Mouse (Mus musculus): ENCODE measurements around the gene Ddt. TPM values are rescaled to one million over a fixed set of nuclear protein-coding genes. Genes with fewer than 3 reads are reported as not detected.

The Ddt gene
- 4.5 TPM for polyA plus RNA-seq (2014; fragmentation: Illumina TruSeq; extraction: RNeasy Lipid Tissue Mini Kit (QIAGEN cat#74804); ENCODE audit: low read depth, low replicate concordance)

GRCm38 (mm10) chr10:75772795-75773664 is at the start of gene Ddt:
Gene Ddt, minus strand, starts transcription at chr10:75773414.

GRCm38 (mm10) chr10:75822443-75822842 is 49.2 kb upstream of the Ddt start, which contains the start of gene Gstt4:
Gene Gstt4, minus strand, starts transcription at chr10:75822543.

GRCm38 (mm10) chr10:75798176-75798696 is 25.0 kb upstream of the Ddt start, which contains the start of gene Gstt1:
Gene Gstt1, minus strand, starts transcription at chr10:75798584.

GRCm38 (mm10) chr10:75780769-75781578 is 7.8 kb upstream of the Ddt start, which contains the start of the genes Gm20441 and Gstt3:
Gene Gm20441, minus strand, starts transcription at chr10:75780954.
Gene Gstt3, minus strand, starts transcription at chr10:75781414.

GRCm38 (mm10) chr10:75763682-75764518 is 9.3 kb downstream of the Ddt start, which contains the start of gene Cabin1:
Gene Cabin1, minus strand, starts transcription at chr10:75764341.

Other genes starting within 250 kb of the Ddt start
- 0.52 TPM for gene Lrrc75b, start 213.1 kb downstream of the Ddt start, polyA plus RNA-seq (2014; fragmentation: Illumina TruSeq; extraction: RNeasy Lipid Tissue Mini Kit (QIAGEN cat#74804); ENCODE audit: low read depth, low replicate concordance)
- not detected for gene Ggt1, start 211.8 kb downstream of the Ddt start, polyA plus RNA-seq (2014; fragmentation: Illumina TruSeq; extraction: RNeasy Lipid Tissue Mini Kit (QIAGEN cat#74804); ENCODE audit: low read depth, low replicate concordance)
- gene Ggt5, start 184.1 kb downstream of the Ddt start, polyA plus RNA-seq (2014; fragmentation: Illumina TruSeq; extraction: RNeasy Lipid Tissue Mini Kit (QIAGEN cat#74804); ENCODE audit: low read depth, low replicate concordance): 1.0 TPM
- 2.7 TPM for gene Susd2, start 129.4 kb downstream of the Ddt start, polyA plus RNA-seq (2014; fragmentation: Illumina TruSeq; extraction: RNeasy Lipid Tissue Mini Kit (QIAGEN cat#74804); ENCODE audit: low read depth, low replicate concordance)
- 5.5 TPM for gene Cabin1, start 9.1 kb downstream of the Ddt start, polyA plus RNA-seq (2014; fragmentation: Illumina TruSeq; extraction: RNeasy Lipid Tissue Mini Kit (QIAGEN cat#74804); ENCODE audit: low read depth, low replicate concordance)
- gene Gm20441, start 7.5 kb upstream of the Ddt start, polyA plus RNA-seq (2014; fragmentation: Illumina TruSeq; extraction: RNeasy Lipid Tissue Mini Kit (QIAGEN cat#74804); ENCODE audit: low read depth, low replicate concordance): not detected
- 6.8 TPM for gene Gstt3, start 8.0 kb upstream of the Ddt start, polyA plus RNA-seq (2014; fragmentation: Illumina TruSeq; extraction: RNeasy Lipid Tissue Mini Kit (QIAGEN cat#74804); ENCODE audit: low read depth, low replicate concordance)
- 1.6 TPM for gene Gstt1, start 25.2 kb upstream of the Ddt start, polyA plus RNA-seq (2014; fragmentation: Illumina TruSeq; extraction: RNeasy Lipid Tissue Mini Kit (QIAGEN cat#74804); ENCODE audit: low read depth, low replicate concordance)
- gene Gstt4, start 49.1 kb upstream of the Ddt start, polyA plus RNA-seq (2014; fragmentation: Illumina TruSeq; extraction: RNeasy Lipid Tissue Mini Kit (QIAGEN cat#74804); ENCODE audit: low read depth, low replicate concordance): not detected
- gene Gstt2, start 64.0 kb upstream of the Ddt start, polyA plus RNA-seq (2014; fragmentation: Illumina TruSeq; extraction: RNeasy Lipid Tissue Mini Kit (QIAGEN cat#74804); ENCODE audit: low read depth, low replicate concordance): 2.4 TPM
- gene Mif, start 86.8 kb upstream of the Ddt start, polyA plus RNA-seq (2014; fragmentation: Illumina TruSeq; extraction: RNeasy Lipid Tissue Mini Kit (QIAGEN cat#74804); ENCODE audit: low read depth, low replicate concordance): not detected
- not detected for gene Derl3, start 120.0 kb upstream of the Ddt start, polyA plus RNA-seq (2014; fragmentation: Illumina TruSeq; extraction: RNeasy Lipid Tissue Mini Kit (QIAGEN cat#74804); ENCODE audit: low read depth, low replicate concordance)
- 17.3 TPM for gene Smarcb1, start 148.2 kb upstream of the Ddt start, polyA plus RNA-seq (2014; fragmentation: Illumina TruSeq; extraction: RNeasy Lipid Tissue Mini Kit (QIAGEN cat#74804); ENCODE audit: low read depth, low replicate concordance)
- gene Chchd10, start 159.7 kb upstream of the Ddt start, polyA plus RNA-seq (2014; fragmentation: Illumina TruSeq; extraction: RNeasy Lipid Tissue Mini Kit (QIAGEN cat#74804); ENCODE audit: low read depth, low replicate concordance): 44.3 TPM
- 2.8 TPM for gene Mmp11, start 163.1 kb upstream of the Ddt start, polyA plus RNA-seq (2014; fragmentation: Illumina TruSeq; extraction: RNeasy Lipid Tissue Mini Kit (QIAGEN cat#74804); ENCODE audit: low read depth, low replicate concordance)
- not detected for gene Gm867, start 167.3 kb upstream of the Ddt start, polyA plus RNA-seq (2014; fragmentation: Illumina TruSeq; extraction: RNeasy Lipid Tissue Mini Kit (QIAGEN cat#74804); ENCODE audit: low read depth, low replicate concordance)
- not detected for gene Vpreb3, start 169.6 kb upstream of the Ddt start, polyA plus RNA-seq (2014; fragmentation: Illumina TruSeq; extraction: RNeasy Lipid Tissue Mini Kit (QIAGEN cat#74804); ENCODE audit: low read depth, low replicate concordance)
- not detected for gene Gm5134, start 181.1 kb upstream of the Ddt start, polyA plus RNA-seq (2014; fragmentation: Illumina TruSeq; extraction: RNeasy Lipid Tissue Mini Kit (QIAGEN cat#74804); ENCODE audit: low read depth, low replicate concordance)